Comparison of ENCODE assay signal across 8 mouse cellular contexts in the genomic region with DNA sequence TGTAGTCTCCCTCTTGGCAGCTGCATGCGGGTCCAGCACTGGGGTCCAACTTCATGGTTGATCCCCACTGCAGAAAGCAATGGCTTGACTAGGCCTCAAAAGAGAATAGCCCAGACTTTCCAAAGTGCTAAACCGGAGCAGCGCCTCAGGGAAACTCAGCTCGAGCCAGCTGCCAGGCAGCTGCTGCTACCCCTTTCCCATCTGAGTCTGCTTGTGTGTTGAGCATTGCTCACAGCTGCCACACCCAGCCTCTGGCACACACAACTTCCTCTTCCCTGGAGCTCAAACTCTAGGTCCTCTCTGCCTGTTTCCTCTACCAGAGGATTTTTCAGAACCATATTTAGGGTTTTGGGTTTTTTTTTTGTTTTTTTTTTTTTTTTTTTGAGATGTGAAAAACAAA.
DNase-seq lines count a peak whose midpoint lies in the region; ATAC-seq and TF ChIP-seq lines count a peak whose summit lies in the region.

No protein-coding gene starts in this region.

- peak; percentile 61 to 77 for DNase-seq in heart, adult 2 months
- peak; percentile 73 for DNase-seq in 3134 (ENCODE audit: extremely low read depth, insufficient read length, low spot score)
- peak; percentile 55 to 56 for DNase-seq in kidney, postnatal 36 days
- DNase-seq in left cerebral cortex, adult 8-10 months (ENCODE audit: low spot score in 2 of 2) = no peak
- no peak for DNase-seq in midbrain, embryonic 11.5 days (ENCODE audit: low spot score, missing footprints)

- no peak overlapping the region for H3K4me2 ChIP-seq in heart, embryonic 12.5 days
- no peak overlapping the region for H3K4me2 ChIP-seq in forebrain, embryonic 16.5 days (ENCODE audit: low read length)
- no peak overlapping the region for H3K4me2 ChIP-seq in midbrain, embryonic 11.5 days

- H3K9ac ChIP-seq in heart, adult 2 months (ENCODE audit: low read depth, low read length) = no peak overlapping the region
- H3K9ac ChIP-seq in heart, embryonic 12.5 days = no peak overlapping the region
- no peak overlapping the region for H3K9ac ChIP-seq in forebrain, embryonic 16.5 days (replicated peaks; ENCODE audit: low read depth, low read length)
- H3K9ac ChIP-seq in midbrain, embryonic 11.5 days (ENCODE audit: low read length) = no peak overlapping the region

- H3K9me3 ChIP-seq in heart, embryonic 12.5 days (replicated peaks) = no peaks in the 10 kb centered on the region
- no peaks in the 10 kb centered on the region for H3K9me3 ChIP-seq in forebrain, embryonic 16.5 days (ENCODE audit: control insufficient read depth, low read length)
- no peaks in the 10 kb centered on the region for H3K9me3 ChIP-seq in midbrain, embryonic 11.5 days (ENCODE audit: control insufficient read depth, low read length)

- 58% methylated on average over 4 of the region's 4 CpGs for WGBS in heart, adult 2 months
- WGBS in heart, embryonic 12.5 days = 71% methylated on average over 4 of the region's 4 CpGs
- 57% methylated on average over 4 of the region's 4 CpGs for WGBS in forebrain, embryonic 16.5 days
- 76% methylated on average over 4 of the region's 4 CpGs for WGBS in midbrain, embryonic 11.5 days

- TF ChIP-seq CTCF in heart, adult 2 months (IDR thresholded peaks at IDR 0.05) = no peak

- 0 out of 2 replicates have a peak, but pooled peaks have one; percentile 41 for TF ChIP-seq EP300 in heart, adult 2 months (IDR thresholded peaks at IDR 0.05; ENCODE audit: insufficient read depth, low read depth, low read length)

- intact Hi-C loops in heart, adult 2 months (cut with DNase I) = no loop called here

- peak overlapping the region; percentile 57 for H3K27ac ChIP-seq in heart, adult 2 months
- no peak overlapping the region for H3K27ac ChIP-seq in heart, embryonic 12.5 days (ENCODE audit: poor library complexity, severe bottlenecking)
- H3K27ac ChIP-seq in forebrain, embryonic 16.5 days (ENCODE audit: low read length) = no peak overlapping the region
- no peak overlapping the region; the same call in 1 of the 2 replicates for H3K27ac ChIP-seq in midbrain, embryonic 11.5 days (ENCODE audit: low read depth, low read length)

- ATAC-seq in heart, embryonic 12.5 days (ENCODE audit: insufficient number of reproducible peaks, low FRiP score) = no peak
- peak; percentile 89 for ATAC-seq in common myeloid progenitor, adult 5-6 weeks (replicated peaks; ENCODE audit: low read depth, poor library complexity, severe bottlenecking)
- ATAC-seq in forebrain, embryonic 16.5 days = no peak
- ATAC-seq in midbrain, embryonic 11.5 days (ENCODE audit: low FRiP score) = no peak

- no peaks in the 10 kb centered on the region for H3K27me3 ChIP-seq in heart, adult 2 months (ENCODE audit: control insufficient read depth, insufficient read depth, low read length)
- H3K27me3 ChIP-seq in heart, embryonic 12.5 days (replicated peaks) = no peaks in the 10 kb centered on the region
- no peaks in the 10 kb centered on the region for H3K27me3 ChIP-seq in forebrain, embryonic 16.5 days (replicated peaks; ENCODE audit: control insufficient read depth, insufficient read depth, low read length)
- no peaks in the 10 kb centered on the region for H3K27me3 ChIP-seq in midbrain, embryonic 11.5 days (ENCODE audit: control insufficient read depth, insufficient read depth, low read length)

- H3K36me3 ChIP-seq in heart, adult 2 months (ENCODE audit: control insufficient read depth, insufficient read depth, low read length) = peaks cover 2% of the 10 kb centered on the region; the same call in 1 of the 2 replicates
- H3K36me3 ChIP-seq in heart, embryonic 12.5 days = no peaks in the 10 kb centered on the region
- H3K36me3 ChIP-seq in forebrain, embryonic 16.5 days (ENCODE audit: control insufficient read depth, insufficient read depth) = no peaks in the 10 kb centered on the region
- H3K36me3 ChIP-seq in midbrain, embryonic 11.5 days (ENCODE audit: control insufficient read depth, insufficient read depth, low read length) = no peaks in the 10 kb centered on the region

- H3K4me3 ChIP-seq in heart, adult 2 months = no peak overlapping the region
- no peak overlapping the region for H3K4me3 ChIP-seq in heart, embryonic 12.5 days
- H3K4me3 ChIP-seq in forebrain, embryonic 16.5 days (replicated peaks; ENCODE audit: low read length) = no peak overlapping the region
- no peak overlapping the region for H3K4me3 ChIP-seq in midbrain, embryonic 11.5 days (ENCODE audit: low read depth, low read length)

- peaks cover 5% of the 10 kb centered on the region for H3K4me1 ChIP-seq in heart, adult 2 months (ENCODE audit: control insufficient read depth, insufficient read depth, low read length)
- peaks cover 6% of the 10 kb centered on the region for H3K4me1 ChIP-seq in heart, embryonic 12.5 days (replicated peaks)
- H3K4me1 ChIP-seq in forebrain, embryonic 16.5 days (replicated peaks; ENCODE audit: control insufficient read depth, insufficient read depth, low read length) = no peaks in the 10 kb centered on the region
- H3K4me1 ChIP-seq in midbrain, embryonic 11.5 days (ENCODE audit: control insufficient read depth, insufficient read depth, low read length) = no peaks in the 10 kb centered on the region

- no peaks in the 10 kb centered on the region for H3K79me2 ChIP-seq in heart, adult 2 months (replicated peaks; ENCODE audit: control insufficient read depth, insufficient read depth, low read length)

- TF ChIP-seq POLR2A in heart, adult 2 months (IDR thresholded peaks at IDR 0.05; ENCODE audit: insufficient read depth, low read depth, low read length) = peak; percentile 44; the same call in 1 of the 2 replicates

Comparison
In these comparisons a context has a peak if more than half of its experiments do, and no peak if none do; other contexts are left out.
1. DNase-seq: peak in heart, adult 2 months (2 of 2), 3134 (single experiment) and kidney, postnatal 36 days (2 of 2); none in left cerebral cortex, adult 8-10 months (0 of 2) and midbrain, embryonic 11.5 days (single experiment).